18 mouse cellular contexts compared by ENCODE assay signal in the genomic region with DNA sequence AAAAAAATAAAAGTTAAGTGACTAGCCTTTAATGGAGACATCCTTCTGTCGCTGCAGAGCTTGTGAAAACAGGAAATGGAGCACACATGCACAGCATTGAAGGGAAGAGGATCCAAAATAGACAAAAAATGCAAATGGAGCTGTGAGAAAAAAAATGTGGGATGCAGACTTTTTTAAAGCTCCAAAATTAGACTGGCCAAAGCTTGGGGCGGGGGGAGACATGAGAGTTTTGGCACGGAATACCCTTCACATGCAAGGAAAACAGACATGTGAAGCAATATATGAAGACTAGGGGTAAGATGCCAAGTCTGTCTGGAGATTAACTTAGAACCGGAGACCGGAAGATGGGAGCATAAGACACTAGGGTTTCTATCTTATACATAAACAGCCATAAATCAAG.
DNase-seq lines count a peak whose midpoint lies in the region; ATAC-seq and TF ChIP-seq lines count a peak whose summit lies in the region.
"Had no signal": no experiment of that assay in that cellular context is flagged by ENCODE, and none has a peak within 500 bp of the region (broad histone marks: within the 10 kb centered on the region; RNA-seq: fewer than 3 reads in every experiment).

No protein-coding gene starts in this region.

- no peak overlapping the region for H3K4me2 ChIP-seq in kidney, embryonic 14.5 days (replicated peaks; ENCODE audit: low read depth, low read length)
- H3K4me2 ChIP-seq in lung, embryonic 14.5 days = no peak overlapping the region
- H3K4me2 ChIP-seq in midbrain, embryonic 11.5 days = no peak overlapping the region
- H3K4me2 ChIP-seq in midbrain, embryonic 15.5 days = no peak overlapping the region
- H3K4me2 ChIP-seq: forebrain, embryonic 13.5 days; heart, embryonic 12.5 days; hindbrain, embryonic 14.5 days had no signal

- no peak for TF ChIP-seq CTCF in lung, embryonic 14.5 days (IDR thresholded peaks at IDR 0.05; ENCODE audit: low read depth)

- H3K27ac ChIP-seq in kidney, embryonic 14.5 days (ENCODE audit: low read depth, low read length) = peak overlapping the region; percentile 55; the same call in 1 of the 2 replicates
- H3K27ac ChIP-seq in lung, embryonic 14.5 days (ENCODE audit: low read depth) = peak overlapping the region; percentile 42; the same call in 1 of the 2 replicates
- no peak overlapping the region for H3K27ac ChIP-seq in midbrain, embryonic 11.5 days (ENCODE audit: low read depth, low read length)
- H3K27ac ChIP-seq in midbrain, embryonic 15.5 days = no peak overlapping the region
- H3K27ac ChIP-seq: forebrain, embryonic 13.5 days; gastrocnemius, adult 2 months; hindbrain, embryonic 10.5 days; hindbrain, embryonic 14.5 days had no signal

- H3K4me1 ChIP-seq in kidney, embryonic 14.5 days (ENCODE audit: control insufficient read depth, insufficient read depth, low read length) = 0 out of 2 replicates have a peak, but pooled peaks cover 11% of the 10 kb centered on the region
- H3K4me1 ChIP-seq in lung, embryonic 14.5 days (ENCODE audit: insufficient read depth) = no peaks in the 10 kb centered on the region
- H3K4me1 ChIP-seq in midbrain, embryonic 11.5 days (ENCODE audit: control insufficient read depth, insufficient read depth, low read length) = no peaks in the 10 kb centered on the region
- no peaks in the 10 kb centered on the region for H3K4me1 ChIP-seq in midbrain, embryonic 15.5 days
- H3K4me1 ChIP-seq: forebrain, embryonic 13.5 days; hindbrain, embryonic 10.5 days had no signal

- WGBS in kidney, embryonic 14.5 days = 52% methylated on average over 5 of the region's 5 CpGs
- WGBS in lung, embryonic 14.5 days = 47% methylated on average over 5 of the region's 5 CpGs
- 85% methylated on average over 5 of the region's 5 CpGs for WGBS in midbrain, embryonic 11.5 days
- WGBS in midbrain, embryonic 15.5 days = 86% methylated on average over 5 of the region's 5 CpGs

- no peak overlapping the region for H3K4me3 ChIP-seq in kidney, embryonic 14.5 days (ENCODE audit: low read length)
- no peak overlapping the region for H3K4me3 ChIP-seq in lung, embryonic 14.5 days (ENCODE audit: low read depth, low read length)
- no peak overlapping the region for H3K4me3 ChIP-seq in midbrain, embryonic 11.5 days (ENCODE audit: low read depth, low read length)
- no peak overlapping the region for H3K4me3 ChIP-seq in midbrain, embryonic 15.5 days
- H3K4me3 ChIP-seq: forebrain, embryonic 13.5 days; gastrocnemius, adult 2 months; heart, embryonic 12.5 days; hindbrain, embryonic 10.5 days had no signal

- no peak for DNase-seq in kidney, postnatal 25 days
- peak; percentile 68 for DNase-seq in lung, embryonic 14.5 days
- DNase-seq in lung, postnatal 4 days = no peak
- peak; percentile 72 for DNase-seq in midbrain, embryonic 11.5 days (ENCODE audit: low spot score, missing footprints)
- DNase-seq: adrenal gland, postnatal 14 days; cerebellum, adult 18-20 months; cerebellum, adult 9-11 months; gastrocnemius, adult 2 months; gastrocnemius, postnatal 25 days had no signal

- H3K9me3 ChIP-seq in kidney, embryonic 14.5 days (ENCODE audit: control insufficient read depth, low read length) = no peaks in the 10 kb centered on the region
- no peaks in the 10 kb centered on the region for H3K9me3 ChIP-seq in lung, embryonic 14.5 days (ENCODE audit: low read depth, low read length)
- no peaks in the 10 kb centered on the region for H3K9me3 ChIP-seq in midbrain, embryonic 11.5 days (ENCODE audit: control insufficient read depth, low read length)
- no peaks in the 10 kb centered on the region for H3K9me3 ChIP-seq in midbrain, embryonic 15.5 days
- H3K9me3 ChIP-seq: forebrain, embryonic 13.5 days; heart, embryonic 12.5 days had no signal

- no peaks in the 10 kb centered on the region for H3K36me3 ChIP-seq in kidney, embryonic 14.5 days (ENCODE audit: control insufficient read depth, insufficient read depth, low read length)
- no peaks in the 10 kb centered on the region for H3K36me3 ChIP-seq in lung, embryonic 14.5 days (ENCODE audit: insufficient read depth)
- H3K36me3 ChIP-seq in midbrain, embryonic 11.5 days (ENCODE audit: control insufficient read depth, insufficient read depth, low read length) = no peaks in the 10 kb centered on the region
- H3K36me3 ChIP-seq in midbrain, embryonic 15.5 days (replicated peaks) = no peaks in the 10 kb centered on the region
- H3K36me3 ChIP-seq: heart, embryonic 12.5 days; hindbrain, embryonic 10.5 days had no signal

- ATAC-seq in kidney, embryonic 14.5 days (ENCODE audit: low FRiP score, low TSS enrichment) = no peak
- peak; percentile 31 for ATAC-seq in lung, embryonic 14.5 days (ENCODE audit: insufficient read depth)
- no peak for ATAC-seq in midbrain, embryonic 11.5 days (ENCODE audit: low FRiP score)
- ATAC-seq in midbrain, embryonic 15.5 days (replicated peaks) = no peak
- ATAC-seq: activated CD4-positive, CD25-positive, alpha-beta regulatory T cell, adult 4 months; forebrain, embryonic 13.5 days; Patski had no signal

- H3K9ac ChIP-seq in kidney, embryonic 14.5 days (ENCODE audit: low read depth, low read length) = no peak overlapping the region
- H3K9ac ChIP-seq in lung, embryonic 14.5 days = no peak overlapping the region
- no peak overlapping the region for H3K9ac ChIP-seq in midbrain, embryonic 11.5 days (ENCODE audit: low read length)
- no peak overlapping the region for H3K9ac ChIP-seq in midbrain, embryonic 15.5 days
- H3K9ac ChIP-seq: forebrain, embryonic 13.5 days; heart, embryonic 12.5 days; hindbrain, embryonic 14.5 days had no signal

- no peaks in the 10 kb centered on the region for H3K27me3 ChIP-seq in kidney, embryonic 14.5 days (ENCODE audit: control insufficient read depth, insufficient read depth, low read length)
- no peaks in the 10 kb centered on the region for H3K27me3 ChIP-seq in lung, embryonic 14.5 days (ENCODE audit: insufficient read depth, low read length)
- H3K27me3 ChIP-seq in midbrain, embryonic 11.5 days (ENCODE audit: control insufficient read depth, insufficient read depth, low read length) = no peaks in the 10 kb centered on the region
- no peaks in the 10 kb centered on the region for H3K27me3 ChIP-seq in midbrain, embryonic 15.5 days (replicated peaks)
- H3K27me3 ChIP-seq: CH12.LX; forebrain, embryonic 13.5 days; heart, embryonic 12.5 days; Patski had no signal

Comparison
In these comparisons a context has a peak if more than half of its experiments do, and no peak if none do; other contexts are left out.
1. DNase-seq: peak in lung, embryonic 14.5 days (single experiment) and midbrain, embryonic 11.5 days (single experiment); none in kidney, postnatal 25 days (0 of 2) and lung, postnatal 4 days (0 of 2).
2. H3K27ac ChIP-seq: peak in kidney, embryonic 14.5 days (single experiment) and lung, embryonic 14.5 days (single experiment); none in midbrain, embryonic 11.5 days (single experiment) and midbrain, embryonic 15.5 days (single experiment).